Mouse (Mus musculus) heart, embryonic 12.5 days (tissue): ENCODE data around the gene Lat2. TPM values are rescaled to one million over a fixed set of nuclear protein-coding genes. Genes with fewer than 3 reads are reported as not detected.
A peak's percentile ranks its signal among the peaks of the same experiment; 100 is the strongest.

Source experiments
- ATAC-seq: fragments of 200-750 bp; cut with Nextera tagmentation; 2 replicates; pipeline ENCODE4 v1.8.0; 2017; ENCODE audit warnings: moderate TSS enrichment, moderate library complexity; ENCODE audit not compliant: insufficient number of reproducible peaks, low FRiP score
- H3K27ac ChIP-seq: fragments of 300-500 bp; sonication (generic); 2 replicates; pipeline ENCODE4 v1.5.1; 2016; ENCODE audit warnings: mild to moderate bottlenecking, moderate library complexity; ENCODE audit not compliant: poor library complexity, severe bottlenecking
- H3K27me3 ChIP-seq: fragments of 300-500 bp; sonication (generic); replicated peaks from 2 replicates; pipeline ENCODE4 v1.6.1; 2016; ENCODE audit warnings: mild to moderate bottlenecking, moderate library complexity
- H3K36me3 ChIP-seq: fragments of 300-500 bp; sonication (generic); 2 replicates; pipeline ENCODE4 v1.6.1; 2016; ENCODE audit warnings: mild to moderate bottlenecking, moderate library complexity
- H3K4me1 ChIP-seq: fragments of 300-500 bp; sonication (generic); replicated peaks from 2 replicates; pipeline ENCODE4 v1.6.1; 2016; ENCODE audit warnings: mild to moderate bottlenecking
- H3K4me2 ChIP-seq: fragments of 300-500 bp; sonication (generic); 2 replicates; pipeline ENCODE4 v1.6.1; 2016; ENCODE audit warnings: mild to moderate bottlenecking, moderate library complexity
- H3K4me3 ChIP-seq: fragments of 300-500 bp; sonication (generic); 2 replicates; pipeline ENCODE4 v1.5.1; 2016; ENCODE audit warnings: mild to moderate bottlenecking
- H3K9ac ChIP-seq: fragments of 300-500 bp; sonication (generic); 2 replicates; pipeline ENCODE4 v1.6.1; 2016; ENCODE audit warnings: mild to moderate bottlenecking, moderate library complexity
- H3K9me3 ChIP-seq: fragments of 300-500 bp; sonication (generic); replicated peaks from 2 replicates; pipeline ENCODE4 v1.6.1; 2016; ENCODE audit warnings: mild to moderate bottlenecking, moderate library complexity
- WGBS: fragments of 180-500 bp; shearing (Covaris S2); methylation state at CpG from one replicate; pipeline ENCODE4 v1.1.7; 2016; 5-methylcytosine and 5-hydroxymethylcytosine counted together
- polyA plus RNA-seq: library from polyadenylated mRNA; unstranded; fragments of >200 nt; fragmentation: Nextera tagmentation; extraction: Ambion mirVana; gene quantifications from 2 replicates; pipeline ENCODE4 v1.2.1, GENCODE M21; 2016

The Lat2 gene
- polyA plus RNA-seq, 1 experiment from 2014 or later, result 2.8 TPM

DNA sequence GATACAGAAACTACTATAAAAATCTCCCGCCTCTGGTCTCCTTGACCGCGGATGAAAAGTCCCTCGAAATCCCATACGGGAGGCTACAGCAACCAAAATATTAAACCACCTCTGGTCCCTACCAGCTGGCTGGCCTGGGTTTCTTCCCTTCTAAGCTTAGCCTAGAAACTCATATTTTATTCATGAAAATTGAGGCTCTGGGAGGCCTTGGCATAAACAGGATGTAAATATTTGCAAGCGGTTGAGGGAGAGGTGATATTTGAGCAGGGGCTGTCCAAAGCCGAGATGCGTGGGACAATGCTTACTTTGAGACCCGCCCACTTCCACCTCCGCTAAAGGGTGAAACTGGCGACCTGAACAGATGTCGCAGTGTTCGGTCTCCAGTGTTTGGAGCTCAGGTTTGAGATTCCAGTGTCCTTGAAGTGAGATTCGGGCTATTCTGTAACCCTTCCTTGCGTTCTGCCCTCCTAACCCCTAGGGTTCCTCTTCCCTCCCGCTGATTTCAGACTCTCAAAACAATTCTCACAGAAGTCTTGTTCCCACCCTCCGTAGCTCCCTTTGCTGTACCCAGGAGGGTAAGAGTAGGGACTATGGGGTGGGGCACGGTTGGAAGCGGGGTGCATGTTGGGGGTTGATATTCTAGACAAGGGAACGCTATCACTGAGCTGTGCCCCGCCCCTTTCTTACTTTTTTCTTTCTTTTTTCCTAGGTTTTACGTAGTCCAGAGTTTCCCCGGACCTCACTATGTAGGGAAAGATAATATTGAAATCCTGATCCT lies 42.9 kb downstream of the Lat2 start:
- H3K9me3 ChIP-seq, result no peaks in the 10 kb centered on the region
- peak; percentile 68; the same call in 1 of the 2 replicates for ATAC-seq
- H3K4me1 ChIP-seq, result peaks cover 13% of the 10 kb centered on the region
- H3K36me3 ChIP-seq, result no peaks in the 10 kb centered on the region
- peak overlapping the region; percentile 57 for H3K4me3 ChIP-seq
- peak overlapping the region; percentile 61 for H3K27ac ChIP-seq
- no peaks in the 10 kb centered on the region for H3K27me3 ChIP-seq
- H3K9ac ChIP-seq, result peak overlapping the region; percentile 71
- H3K4me2 ChIP-seq, result peak overlapping the region; percentile 93
- under 1% methylated on average over 23 of the region's 23 CpGs for WGBS

- WGBS, result 50% methylated on average over 8 of the region's 8 CpGs
- H3K9me3 ChIP-seq, result no peaks in the 10 kb centered on the region
- H3K36me3 ChIP-seq, result no peaks in the 10 kb centered on the region
- H3K4me3 ChIP-seq, result no peak overlapping the region
- no peak for ATAC-seq
- H3K4me1 ChIP-seq, result peaks cover 13% of the 10 kb centered on the region
- peak overlapping the region; percentile 29; the same call in 1 of the 2 replicates for H3K27ac ChIP-seq
- no peak overlapping the region for H3K4me2 ChIP-seq
- H3K27me3 ChIP-seq, result no peaks in the 10 kb centered on the region
- H3K9ac ChIP-seq, result no peak overlapping the region
These were observed 45.8 kb downstream of the Lat2 start for GRCm38 (mm10) chr5:134568964-134569491.

- H3K4me3 ChIP-seq, result no peak overlapping the region
- H3K9me3 ChIP-seq, result no peaks in the 10 kb centered on the region
- ATAC-seq, result no peak
- H3K9ac ChIP-seq, result no peak overlapping the region
- no peak overlapping the region for H3K4me2 ChIP-seq
- H3K27ac ChIP-seq, result no peak overlapping the region
- 62% methylated on average over 3 of the region's 3 CpGs for WGBS
- no peaks in the 10 kb centered on the region for H3K36me3 ChIP-seq
- peaks cover 11% of the 10 kb centered on the region for H3K4me1 ChIP-seq
- no peaks in the 10 kb centered on the region for H3K27me3 ChIP-seq
These were observed 46.8 kb downstream of the Lat2 start for GRCm38 (mm10) chr5:134568030-134568429.

DNA sequence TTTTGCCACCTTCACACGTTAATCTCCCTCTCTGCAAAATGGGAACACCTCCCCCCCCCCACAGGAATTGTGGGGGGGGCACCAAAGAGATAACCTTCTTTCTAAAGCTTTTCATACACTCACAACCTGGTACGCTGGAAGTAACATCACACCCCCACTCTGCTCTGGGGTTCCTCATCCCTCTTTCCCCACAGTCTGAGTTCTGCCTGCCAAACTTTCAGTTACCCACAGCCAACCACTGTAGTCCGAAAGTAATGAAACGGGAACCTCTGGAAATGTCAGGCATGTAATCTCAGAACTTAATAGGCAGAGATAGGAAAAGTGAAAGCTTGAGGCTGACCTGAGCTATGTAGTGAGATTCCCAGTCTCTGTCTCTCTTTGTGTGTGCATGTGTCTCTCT lies 47.4 kb downstream of the Lat2 start:
- no peak overlapping the region for H3K9ac ChIP-seq
- H3K27me3 ChIP-seq, result no peaks in the 10 kb centered on the region
- ATAC-seq, result no peak
- peaks cover 5% of the 10 kb centered on the region for H3K4me1 ChIP-seq
- H3K36me3 ChIP-seq, result no peaks in the 10 kb centered on the region
- 63% methylated on average over 4 of the region's 4 CpGs for WGBS
- no peak overlapping the region for H3K4me3 ChIP-seq
- H3K4me2 ChIP-seq, result no peak overlapping the region
- H3K9me3 ChIP-seq, result no peaks in the 10 kb centered on the region
- no peak overlapping the region for H3K27ac ChIP-seq

GRCm38 (mm10) chr5:134565696-134566095 lies 49.1 kb downstream of the Lat2 start:
- no peak overlapping the region for H3K4me3 ChIP-seq
- ATAC-seq, result no peak
- H3K9me3 ChIP-seq, result no peaks in the 10 kb centered on the region; the same call in 1 of the 2 replicates
- no peaks in the 10 kb centered on the region for H3K4me1 ChIP-seq
- no peak overlapping the region for H3K27ac ChIP-seq
- H3K36me3 ChIP-seq, result no peaks in the 10 kb centered on the region
- no peaks in the 10 kb centered on the region for H3K27me3 ChIP-seq
- 79% methylated on average over 6 of the region's 6 CpGs for WGBS
- H3K4me2 ChIP-seq, result no peak overlapping the region
- no peak overlapping the region for H3K9ac ChIP-seq

DNA sequence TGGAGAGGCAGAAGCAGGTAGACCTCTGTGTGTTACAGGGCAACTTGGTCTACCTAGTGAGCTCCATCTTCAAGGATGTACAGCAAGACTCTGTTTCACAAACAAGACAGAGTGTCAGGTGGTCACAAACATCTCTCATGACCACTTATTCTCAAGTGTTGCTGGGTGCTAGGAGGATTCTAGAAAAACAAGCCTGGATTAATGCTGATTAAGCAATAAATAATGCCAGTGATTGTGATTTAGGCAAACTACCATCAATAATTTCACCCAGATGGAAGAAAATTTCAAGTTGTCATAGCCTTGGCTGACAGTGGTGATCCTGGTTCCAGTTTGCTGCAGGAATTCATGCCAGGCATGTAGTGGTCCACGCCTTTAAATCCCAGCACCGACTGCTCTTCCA lies 50.6 kb downstream of the Lat2 start:
- Histone ChIP-seq H3K9ac (no peak overlapping the region), H3K4me3 (no peak overlapping the region), H3K4me2 (no peak overlapping the region), H3K9me3 (no peaks in the 10 kb centered on the region; the same call in 1 of the 2 replicates), H3K4me1 (no peaks in the 10 kb centered on the region), H3K27ac (no peak overlapping the region), H3K27me3 (no peaks in the 10 kb centered on the region), H3K36me3 (no peaks in the 10 kb centered on the region)
- WGBS, result 97% methylated on average over 2 of the region's 2 CpGs
- ATAC-seq, result no peak

DNA sequence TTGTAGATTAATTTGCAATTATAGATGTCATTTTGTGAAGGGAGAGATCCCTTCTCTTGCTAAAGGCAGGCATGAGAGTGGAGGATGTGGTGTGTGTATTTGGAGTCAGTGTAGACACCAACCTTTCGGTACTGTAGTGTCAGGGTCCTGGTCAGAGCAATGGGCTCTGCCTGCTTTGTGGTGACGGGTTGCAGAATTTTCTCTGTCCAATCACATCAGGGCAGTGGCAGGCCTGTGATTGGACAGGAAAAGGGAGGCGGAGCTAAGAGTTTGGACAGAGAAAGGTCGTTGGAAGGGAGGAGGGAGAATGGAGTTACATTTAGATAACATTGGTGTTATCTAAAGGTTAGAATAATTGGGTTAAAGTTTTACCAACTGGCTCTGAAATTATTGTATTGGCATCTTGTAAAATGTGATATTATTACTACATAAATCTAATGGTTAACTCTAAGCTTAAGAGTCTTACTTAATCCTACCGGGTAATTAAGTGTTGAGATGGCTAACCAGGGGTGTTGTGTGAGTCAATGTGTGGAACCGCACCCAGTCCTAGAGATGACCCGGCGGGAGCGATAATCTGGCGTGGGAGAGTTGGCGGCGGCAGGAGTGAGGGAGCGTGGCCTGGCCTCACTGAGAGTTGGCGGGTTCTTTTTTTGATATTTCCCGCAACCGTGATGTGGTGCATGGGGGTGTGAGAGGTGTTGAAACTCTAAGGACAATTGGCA lies 54.2 kb downstream of the Lat2 start:
- Histone ChIP-seq H3K36me3 (no peaks in the 10 kb centered on the region), H3K27me3 (no peaks in the 10 kb centered on the region), H3K4me3 (no peak overlapping the region), H3K9ac (no peak overlapping the region), H3K9me3 (peaks cover 3% of the 10 kb centered on the region; the same call in 1 of the 2 replicates), H3K4me2 (no peak overlapping the region), H3K4me1 (peaks cover 2% of the 10 kb centered on the region), H3K27ac (no peak overlapping the region)
- WGBS, result 73% methylated on average over 16 of the region's 16 CpGs
- no peak for ATAC-seq

GRCm38 (mm10) chr5:134560071-134560449 lies 54.8 kb downstream of the Lat2 start, which contains the start of gene Syna:
Gene Syna (minus strand): TSS chr5:134560171.
- H3K27ac ChIP-seq, result no peak within 1 kb of the TSS
- H3K4me1 ChIP-seq, result peaks cover 8% of the 10 kb centered on the region
- H3K9me3 ChIP-seq, result peaks cover 3% of the 10 kb centered on the region; the same call in 1 of the 2 replicates
- H3K36me3 ChIP-seq, result no peaks in the 10 kb centered on the region
- no peak within 1 kb of the TSS for H3K9ac ChIP-seq
- H3K4me3 ChIP-seq, result no peak within 1 kb of the TSS
- ATAC-seq, result no peak
- 76% methylated on average over 7 of the region's 7 CpGs for WGBS
- H3K4me2 ChIP-seq, result no peak within 1 kb of the TSS
- H3K27me3 ChIP-seq, result no peaks in the 10 kb centered on the region

DNA sequence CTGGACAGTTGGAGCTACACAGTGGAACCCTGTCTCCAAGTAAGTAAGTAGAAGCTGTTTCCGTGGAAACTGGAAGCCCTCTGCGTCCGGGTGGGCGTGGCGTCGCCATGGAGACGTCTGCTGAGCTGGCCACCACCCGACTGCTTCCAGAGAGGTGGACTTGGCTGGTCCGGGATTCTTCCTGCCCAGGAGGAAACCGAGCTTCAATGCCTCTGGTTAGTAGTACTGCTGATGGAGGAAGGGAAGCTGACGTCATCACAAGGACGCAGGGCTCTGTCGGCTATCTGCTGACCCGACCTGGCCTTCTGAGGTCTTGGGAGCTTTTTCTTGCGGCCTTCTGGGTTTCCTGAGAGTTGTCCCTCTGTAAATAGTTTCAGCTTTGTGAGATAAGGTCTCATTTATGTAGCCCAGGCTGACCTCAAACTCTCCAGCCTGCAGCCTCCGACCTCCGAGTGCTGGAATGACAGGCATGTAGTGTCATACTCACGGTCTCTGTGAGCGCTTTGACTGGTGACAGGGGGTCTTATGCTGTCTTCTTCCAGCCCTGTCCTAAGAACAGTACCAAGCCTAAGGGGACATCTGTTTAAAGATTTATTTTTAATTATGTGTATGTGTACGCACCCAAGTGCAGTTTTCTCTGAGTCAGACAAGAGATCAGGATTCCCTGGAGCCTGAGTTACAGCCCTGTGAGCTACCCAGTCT lies 59.2 kb downstream of the Lat2 start:
- H3K36me3 ChIP-seq, result no peaks in the 10 kb centered on the region
- peaks cover 25% of the 10 kb centered on the region for H3K4me1 ChIP-seq
- peak overlapping the region; percentile 37 for H3K27ac ChIP-seq
- H3K4me3 ChIP-seq, result no peak overlapping the region
- 8% methylated on average over 20 of the region's 20 CpGs for WGBS
- ATAC-seq, result peak; percentile 65
- peak overlapping the region; percentile 46 for H3K4me2 ChIP-seq
- H3K9me3 ChIP-seq, result 0 out of 2 replicates have a peak, but pooled peaks cover 3% of the 10 kb centered on the region
- H3K27me3 ChIP-seq, result 0 out of 2 replicates have a peak, but pooled peaks cover 4% of the 10 kb centered on the region
- no peak overlapping the region for H3K9ac ChIP-seq

DNA sequence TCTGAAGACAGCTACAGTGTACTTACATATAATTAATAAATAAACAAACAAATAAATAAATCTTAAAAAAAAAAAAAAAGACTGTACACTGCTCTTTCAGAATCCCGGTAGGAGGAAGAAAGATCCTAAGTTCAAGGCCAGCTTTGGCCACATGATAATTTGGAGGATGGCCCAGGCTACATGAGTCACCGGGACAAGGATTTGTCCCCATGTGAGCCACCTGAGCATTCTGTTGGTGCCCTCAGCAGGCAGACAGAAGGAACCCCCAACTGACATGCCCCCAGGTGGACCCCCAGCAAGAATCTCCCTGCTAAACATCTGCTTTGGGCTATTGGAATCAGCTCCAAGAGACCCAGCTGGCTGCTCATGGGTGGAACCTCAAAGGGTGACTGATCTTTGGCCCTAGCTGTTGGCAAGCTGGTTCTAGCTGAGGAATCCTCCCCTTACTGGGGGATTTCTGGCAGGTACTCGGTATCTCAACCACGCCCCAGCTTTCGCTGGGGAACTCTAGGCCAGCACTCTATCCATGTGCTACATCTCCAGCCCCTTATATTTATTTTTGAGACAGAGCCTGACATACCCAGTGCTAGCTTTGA lies 60.8 kb downstream of the Lat2 start:
- H3K9me3 ChIP-seq, result 0 out of 2 replicates have a peak, but pooled peaks cover 3% of the 10 kb centered on the region
- peaks cover 28% of the 10 kb centered on the region for H3K4me1 ChIP-seq
- ATAC-seq, result no peak
- H3K27me3 ChIP-seq, result 0 out of 2 replicates have a peak, but pooled peaks cover 8% of the 10 kb centered on the region
- no peaks in the 10 kb centered on the region for H3K36me3 ChIP-seq
- 77% methylated on average over 5 of the region's 5 CpGs for WGBS
- no peak overlapping the region for H3K4me2 ChIP-seq
- no peak overlapping the region for H3K27ac ChIP-seq
- no peak overlapping the region for H3K4me3 ChIP-seq
- no peak overlapping the region for H3K9ac ChIP-seq
